Mouse (Mus musculus) midbrain, embryonic 16.5 days (tissue): ENCODE results near the gene Csf2rb2. TPM values are rescaled to one million over a fixed set of nuclear protein-coding genes. Genes with fewer than 3 reads are reported as not detected.
A peak's percentile ranks its signal among the peaks of the same experiment; 100 is the strongest.
"Not testable (repeated sequence)": the region's sequence is repeated elsewhere in the genome, so short reads cannot be mapped to it uniquely, and the experiment has no call there.

Experiments used
- ATAC-seq: fragments of 200-750 bp; cut with Nextera tagmentation; 2 replicates; pipeline ENCODE4 v1.8.0; 2017; ENCODE audit warnings: moderate TSS enrichment
- H3K27ac ChIP-seq: fragments of 300-500 bp; sonication (generic); 2 replicates; pipeline ENCODE4 v1.5.1; 2014; ENCODE audit warnings: mild to moderate bottlenecking, low read length, mixed read lengths
- H3K27me3 ChIP-seq: fragments of 300-500 bp; sonication (generic); 2 replicates; pipeline ENCODE4 v1.6.1; 2014; ENCODE audit warnings: low read depth, low read length, mixed read lengths; ENCODE audit not compliant: control insufficient read depth, insufficient read depth
- H3K36me3 ChIP-seq: fragments of 300-500 bp; sonication (generic); 2 replicates; pipeline ENCODE4 v1.6.1; 2014; ENCODE audit warnings: mild to moderate bottlenecking, low read length, moderate library complexity, mixed read lengths; ENCODE audit not compliant: control insufficient read depth, insufficient read depth
- H3K4me1 ChIP-seq: fragments of 300-500 bp; sonication (generic); 2 replicates; pipeline ENCODE4 v1.6.1; 2014; ENCODE audit warnings: mild to moderate bottlenecking, low read length, mixed read lengths; ENCODE audit not compliant: control insufficient read depth, insufficient read depth
- H3K4me2 ChIP-seq: fragments of 300-500 bp; sonication (generic); 2 replicates; pipeline ENCODE4 v1.6.1; 2014; ENCODE audit warnings: mild to moderate bottlenecking, low read length, mixed read lengths
- H3K4me3 ChIP-seq: fragments of 300-500 bp; sonication (generic); 2 replicates; pipeline ENCODE4 v1.5.1; 2014; ENCODE audit warnings: low read depth, mild to moderate bottlenecking, low read length, moderate library complexity, mixed read lengths
- H3K9ac ChIP-seq: fragments of 300-500 bp; sonication (generic); 2 replicates; pipeline ENCODE4 v1.6.1; 2014; ENCODE audit warnings: low read depth, low read length, mixed read lengths
- H3K9me3 ChIP-seq: fragments of 300-500 bp; sonication (generic); replicated peaks from 2 replicates; pipeline ENCODE4 v1.6.1; 2014; ENCODE audit warnings: mild to moderate bottlenecking, low read length, mixed read lengths; ENCODE audit not compliant: control insufficient read depth, poor library complexity, severe bottlenecking
- WGBS: fragments of 180-500 bp; shearing (Covaris S2); extraction: QIAGEN DNeasy Blood & Tissue Kit; methylation state at CpG from one replicate; pipeline ENCODE4 v1.1.7; 2014; 5-methylcytosine and 5-hydroxymethylcytosine counted together
- polyA plus RNA-seq: library from polyadenylated mRNA; unstranded; fragments of >200 nt; fragmentation: Nextera tagmentation; extraction: Ambion mirVana; gene quantifications from 2 replicates; pipeline ENCODE4 v1.2.1, GENCODE M21; 2015

Gene Csf2rb2
- polyA plus RNA-seq, 1 experiment from 2014 or later = 0.08 TPM

DNA sequence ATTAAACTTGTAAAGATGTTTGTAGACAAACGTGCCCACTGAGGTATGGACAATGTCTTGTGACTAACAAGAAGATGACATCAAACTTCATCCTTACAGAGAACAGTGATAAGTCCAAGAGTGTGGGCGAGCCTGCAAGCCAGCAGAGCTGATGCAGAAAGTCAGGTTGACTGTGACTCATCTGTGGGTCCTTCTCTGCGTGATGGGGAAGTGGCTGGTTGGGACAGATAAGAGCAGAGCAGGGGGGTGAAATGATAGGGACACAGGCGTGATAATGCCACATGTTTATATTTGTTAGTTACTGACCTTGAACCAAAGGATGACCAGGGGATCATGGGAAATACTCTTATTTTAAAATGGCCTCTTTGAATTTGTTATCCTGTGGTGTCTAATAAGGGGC is 37.7 kb downstream of the Csf2rb2 start:
- H3K27ac ChIP-seq = no peak overlapping the region
- no peaks in the 10 kb centered on the region for H3K9me3 ChIP-seq
- no peak overlapping the region for H3K4me2 ChIP-seq
- H3K36me3 ChIP-seq = no peaks in the 10 kb centered on the region
- H3K4me3 ChIP-seq = no peak overlapping the region
- peaks cover 2% of the 10 kb centered on the region; the same call in 1 of the 2 replicates for H3K4me1 ChIP-seq
- H3K9ac ChIP-seq = no peak overlapping the region
- no peak for ATAC-seq
- H3K27me3 ChIP-seq = no peaks in the 10 kb centered on the region
- WGBS = 81% methylated on average over 4 of the region's 4 CpGs

DNA sequence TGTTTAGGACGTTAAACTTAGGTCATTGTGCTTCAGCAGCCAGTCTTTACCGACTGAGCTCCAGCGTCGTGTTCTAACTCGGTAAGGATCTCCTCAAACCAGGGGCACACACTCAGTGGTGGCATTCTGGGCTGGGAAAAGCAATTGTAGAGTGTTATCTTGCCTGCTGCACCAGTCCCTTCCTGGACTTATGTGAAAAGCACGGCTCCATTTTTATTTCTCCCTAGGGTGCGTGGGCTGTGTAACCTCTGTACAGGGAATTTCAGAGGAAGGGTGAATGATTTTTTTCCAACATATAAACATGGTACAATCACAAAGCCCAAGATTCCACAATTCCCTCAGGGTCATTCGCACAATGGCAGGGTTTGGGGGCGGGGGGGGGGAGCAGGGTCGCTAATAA is 38.1 kb downstream of the Csf2rb2 start:
- Histone ChIP-seq H3K36me3 (no peaks in the 10 kb centered on the region), H3K27ac (no peak overlapping the region), H3K9me3 (no peaks in the 10 kb centered on the region), H3K4me3 (no peak overlapping the region), H3K27me3 (no peaks in the 10 kb centered on the region), H3K9ac (no peak overlapping the region), H3K4me1 (peaks cover 2% of the 10 kb centered on the region; the same call in 1 of the 2 replicates), H3K4me2 (no peak overlapping the region)
- ATAC-seq = no peak
- 87% methylated on average over 10 of the region's 10 CpGs for WGBS

DNA sequence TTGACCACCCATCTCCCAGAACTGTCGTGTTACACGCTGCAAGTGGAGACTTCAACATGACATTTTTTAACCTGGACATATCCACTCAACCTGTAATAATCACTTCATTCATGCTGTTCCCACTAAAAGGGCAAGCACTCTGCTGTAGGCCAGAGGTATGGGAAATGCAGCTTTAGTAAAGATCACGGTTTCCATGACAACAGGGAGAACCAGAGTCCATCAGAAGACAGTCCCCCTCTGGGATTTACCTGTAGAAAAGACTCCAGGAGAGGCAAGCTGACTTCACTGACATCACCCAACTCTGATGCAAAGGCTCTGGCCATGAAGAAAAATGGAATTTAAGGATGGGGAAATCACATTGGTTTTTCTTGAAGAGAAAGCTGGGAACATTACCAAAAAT is 42.2 kb downstream of the Csf2rb2 start:
- no peaks in the 10 kb centered on the region for H3K9me3 ChIP-seq
- H3K4me2 ChIP-seq = no peak overlapping the region
- WGBS = 50% methylated on average over 3 of the region's 3 CpGs
- no peak overlapping the region for H3K9ac ChIP-seq
- H3K4me3 ChIP-seq = no peak overlapping the region
- no peaks in the 10 kb centered on the region for H3K27me3 ChIP-seq
- peak; percentile 60; the same call in 1 of the 2 replicates for ATAC-seq
- H3K36me3 ChIP-seq = no peaks in the 10 kb centered on the region
- peak overlapping the region; percentile 61 for H3K27ac ChIP-seq
- peaks cover 2% of the 10 kb centered on the region; the same call in 1 of the 2 replicates for H3K4me1 ChIP-seq

DNA sequence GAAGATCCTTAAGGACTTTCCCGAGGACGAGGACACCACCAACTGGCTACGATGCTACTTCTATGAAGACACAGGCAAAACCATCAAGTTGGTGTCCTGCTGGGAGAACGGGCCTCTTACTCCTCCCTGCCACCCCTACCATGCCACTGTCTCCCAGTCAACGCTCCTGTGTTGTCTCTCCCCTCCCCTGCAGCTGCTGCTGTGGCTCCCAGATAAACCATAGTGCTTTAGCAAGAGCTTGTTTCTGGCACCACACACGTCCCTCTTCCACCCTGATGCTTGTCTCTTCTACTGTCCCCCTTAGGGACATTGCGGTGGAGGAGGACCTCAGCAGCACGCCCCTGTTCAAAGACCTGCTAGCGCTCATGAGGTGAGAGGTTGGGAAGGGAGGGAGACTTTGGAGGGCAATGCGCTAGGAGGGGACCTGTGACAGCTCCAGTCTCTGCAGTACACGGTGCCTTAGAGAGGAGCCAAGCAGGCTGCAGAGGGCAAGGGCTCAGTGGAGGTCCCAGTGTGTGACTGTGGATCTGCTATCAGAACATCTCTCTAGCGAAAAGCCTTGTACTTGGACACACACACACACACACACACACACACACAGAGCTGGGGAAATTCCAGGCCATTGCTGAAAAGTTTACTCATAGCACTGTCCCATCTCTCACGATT is 44.7 kb downstream of the Csf2rb2 start:
- no peaks in the 10 kb centered on the region for H3K27me3 ChIP-seq
- no peaks in the 10 kb centered on the region for H3K36me3 ChIP-seq
- no peaks in the 10 kb centered on the region for H3K9me3 ChIP-seq
- no peak overlapping the region for H3K27ac ChIP-seq
- ATAC-seq = no peak
- no peak overlapping the region for H3K4me2 ChIP-seq
- no peak overlapping the region for H3K9ac ChIP-seq
- H3K4me3 ChIP-seq = no peak overlapping the region
- 71% methylated on average over 13 of the region's 13 CpGs for WGBS
- H3K4me1 ChIP-seq = peaks cover 2% of the 10 kb centered on the region; the same call in 1 of the 2 replicates

DNA sequence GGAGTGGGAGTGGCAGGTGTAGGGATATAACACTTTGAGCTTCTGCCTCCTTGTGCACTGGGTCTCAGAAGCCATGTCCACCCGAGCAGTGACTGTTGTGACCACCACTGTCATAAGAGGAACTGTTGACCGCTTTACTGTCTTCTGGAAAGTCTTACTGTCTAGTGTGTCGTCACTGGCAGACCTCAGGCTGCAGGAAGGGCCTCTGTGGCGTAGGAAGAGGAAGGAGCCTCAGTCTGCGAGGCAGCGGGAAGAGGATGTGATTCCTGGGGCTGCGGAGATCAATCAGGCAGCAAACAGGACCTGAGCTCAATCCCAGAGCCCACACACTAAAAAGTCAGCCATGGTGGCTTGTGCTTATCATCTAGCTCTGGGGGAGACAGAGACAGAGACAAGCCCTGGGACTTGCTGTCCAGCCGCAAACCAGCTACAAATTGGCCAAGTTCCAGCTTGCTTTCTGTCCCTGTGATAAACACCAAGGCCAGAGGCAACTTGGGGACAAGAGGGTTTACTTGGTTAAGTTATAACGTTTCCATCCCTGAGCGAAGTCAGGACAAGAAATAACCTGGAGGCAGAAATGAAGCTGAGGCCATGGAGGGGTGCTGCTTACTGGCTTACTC is 47.2 kb downstream of the Csf2rb2 start:
- Histone ChIP-seq H3K9ac (no peak overlapping the region), H3K4me1 (no peaks in the 10 kb centered on the region; the same call in 1 of the 2 replicates), H3K4me2 (no peak overlapping the region), H3K27ac (no peak overlapping the region), H3K9me3 (no peaks in the 10 kb centered on the region), H3K36me3 (no peaks in the 10 kb centered on the region), H3K4me3 (no peak overlapping the region), H3K27me3 (peaks cover 3% of the 10 kb centered on the region; the same call in 1 of the 2 replicates)
- WGBS = 80% methylated on average over 10 of the region's 10 CpGs
- no peak for ATAC-seq

DNA sequence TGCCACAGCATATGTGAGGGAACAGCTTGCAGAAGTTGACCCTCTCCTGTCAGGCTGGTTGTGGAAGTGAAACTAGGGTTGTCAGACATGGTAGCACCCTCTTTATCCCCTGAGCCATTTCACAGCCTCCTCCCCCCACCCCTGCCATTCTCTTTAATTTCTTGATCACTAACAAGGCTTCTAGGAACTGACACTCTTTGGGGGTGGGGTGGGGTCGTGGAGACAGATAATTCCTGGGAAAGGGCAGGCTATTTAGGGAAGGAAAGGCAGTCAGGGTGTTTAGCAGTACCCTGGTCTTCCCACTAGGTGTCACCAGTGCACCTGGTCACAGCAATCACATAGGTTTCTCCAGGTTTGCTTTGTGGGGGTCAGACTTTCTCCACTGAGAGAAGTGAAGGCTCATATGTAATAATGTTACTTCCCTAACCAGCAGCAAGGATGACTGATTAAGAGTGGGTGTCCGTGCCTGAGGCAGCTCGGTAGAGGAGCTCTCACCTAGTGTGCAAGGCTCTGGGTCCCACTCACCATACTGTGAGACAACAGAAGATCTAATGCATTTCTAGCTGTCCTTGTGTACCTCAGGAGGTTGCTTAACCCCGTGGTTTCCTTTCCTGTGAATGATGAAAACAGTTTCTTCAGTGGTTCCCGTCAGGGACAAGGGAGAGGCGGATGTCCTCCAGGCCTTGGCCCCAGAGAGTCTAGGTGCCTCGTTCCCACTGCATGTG is 48.0 kb downstream of the Csf2rb2 start:
- H3K27me3 ChIP-seq = peaks cover 3% of the 10 kb centered on the region; the same call in 1 of the 2 replicates
- H3K27ac ChIP-seq = no peak overlapping the region; the same call in 1 of the 2 replicates
- peak; percentile 51; the same call in 1 of the 2 replicates for ATAC-seq
- 42% methylated on average over 7 of the region's 7 CpGs for WGBS
- no peaks in the 10 kb centered on the region; the same call in 1 of the 2 replicates for H3K4me1 ChIP-seq
- 0 out of 2 replicates have a peak overlapping the region, but pooled peaks have one; percentile 20 for H3K9ac ChIP-seq
- H3K36me3 ChIP-seq = no peaks in the 10 kb centered on the region
- H3K4me3 ChIP-seq = no peak overlapping the region
- H3K4me2 ChIP-seq = no peak overlapping the region
- H3K9me3 ChIP-seq = no peaks in the 10 kb centered on the region

DNA sequence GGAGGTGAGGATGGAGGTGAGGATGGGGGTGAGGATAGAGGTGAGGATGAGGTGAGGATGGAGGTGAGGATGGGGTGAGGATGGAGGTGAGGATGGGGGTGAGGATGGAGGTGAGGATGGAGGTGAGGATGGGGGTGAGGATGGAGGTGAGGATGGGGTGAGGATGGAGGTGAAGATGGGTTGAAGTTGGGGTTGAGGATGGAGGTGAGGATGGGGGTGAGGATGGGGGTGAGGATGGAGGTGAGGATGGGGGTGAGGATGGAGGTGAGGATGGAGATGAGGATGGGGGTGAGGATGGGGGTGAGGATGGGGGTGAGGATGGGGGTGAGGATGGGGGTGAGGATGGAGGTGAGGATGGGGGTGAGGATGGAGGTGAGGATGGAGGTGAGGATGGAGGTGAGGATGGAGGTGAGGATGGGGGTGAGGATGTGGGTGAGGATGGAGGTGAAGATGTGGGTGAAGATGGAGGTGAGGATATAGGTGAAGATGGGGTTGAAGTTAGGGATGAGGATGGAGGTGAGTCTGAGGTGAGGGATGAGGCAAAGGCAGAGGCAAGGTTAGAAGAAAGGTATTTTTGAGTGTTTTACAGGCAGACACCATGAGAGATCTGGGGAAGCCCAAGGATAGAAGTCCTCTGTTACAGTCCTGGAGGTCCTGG is 48.8 kb downstream of the Csf2rb2 start:
- H3K36me3 ChIP-seq, H3K4me3 ChIP-seq, ATAC-seq, H3K4me2 ChIP-seq, H3K27me3 ChIP-seq, H3K9me3 ChIP-seq, H3K4me1 ChIP-seq, H3K27ac ChIP-seq: not testable (repeated sequence)
- 0 out of 2 replicates have a peak overlapping the region, but pooled peaks have one; percentile 20 for H3K9ac ChIP-seq

DNA sequence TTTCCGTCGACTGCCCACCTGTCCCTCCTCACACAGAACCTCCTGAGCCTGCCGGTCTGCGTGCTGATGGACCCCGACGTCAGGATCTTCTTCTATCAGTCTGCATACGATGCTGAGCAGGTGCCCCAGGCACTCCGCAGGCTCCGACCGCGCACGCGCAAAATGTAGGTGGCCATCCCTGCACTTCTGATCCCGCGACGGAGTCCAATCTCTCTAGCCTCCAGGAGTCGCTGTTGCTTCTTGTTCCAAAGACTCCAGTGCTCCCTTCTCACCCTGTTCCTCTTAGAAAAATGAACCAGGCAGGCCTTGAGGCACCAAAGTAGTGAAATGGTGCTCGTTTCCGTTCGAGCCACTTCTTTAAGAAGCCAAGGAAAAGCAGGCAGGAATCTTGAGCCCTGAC is 50.8 kb downstream of the Csf2rb2 start:
- H3K27ac ChIP-seq = no peak overlapping the region
- H3K9me3 ChIP-seq = no peaks in the 10 kb centered on the region
- H3K36me3 ChIP-seq = no peaks in the 10 kb centered on the region
- H3K9ac ChIP-seq = no peak overlapping the region
- no peak overlapping the region for H3K4me3 ChIP-seq
- H3K4me2 ChIP-seq = peak overlapping the region; percentile 25
- 20% methylated on average over 20 of the region's 20 CpGs for WGBS
- ATAC-seq = 0 out of 2 replicates have a peak, but pooled peaks have one; percentile 28
- peaks cover 3% of the 10 kb centered on the region; the same call in 1 of the 2 replicates for H3K27me3 ChIP-seq
- H3K4me1 ChIP-seq = no peaks in the 10 kb centered on the region; the same call in 1 of the 2 replicates
